Mouse (Mus musculus) erythroblast, embryonic 14.5 days (primary cell): ENCODE data around the gene Tm4sf19. TPM values are rescaled to one million over a fixed set of nuclear protein-coding genes. Genes with fewer than 3 reads are reported as not detected.

Experiments used
- H3K27me3 ChIP-seq: 2 replicates; pipeline ENCODE4 v1.6.1; 2012; ENCODE audit warnings: inconsistent platforms; ENCODE audit not compliant: control insufficient read depth
- H3K36me3 ChIP-seq: 2 replicates; pipeline ENCODE4 v1.6.1; 2012; ENCODE audit warnings: mild to moderate bottlenecking, inconsistent platforms; ENCODE audit not compliant: control insufficient read depth
- H3K4me1 ChIP-seq: 2 replicates; pipeline ENCODE4 v1.6.1; 2012; ENCODE audit warnings: inconsistent platforms; ENCODE audit not compliant: control insufficient read depth
- H3K4me3 ChIP-seq: replicated peaks from 2 replicates; pipeline ENCODE3; 2012; ENCODE audit warnings: moderate library complexity, mild to moderate bottlenecking, inconsistent platforms
- H3K9me3 ChIP-seq: 2 replicates; pipeline ENCODE4 v1.6.1; 2012; ENCODE audit warnings: low read length, inconsistent platforms, mixed read lengths; ENCODE audit not compliant: control insufficient read depth
- GATA1 ChIP-seq: IDR thresholded peaks from 2 replicates; pipeline ENCODE4 v1.6.1; 2012; ENCODE audit warnings: low read length, inconsistent platforms, mixed read lengths
- TAL1 ChIP-seq: IDR thresholded peaks from 3 replicates; pipeline ENCODE4 v1.6.1; 2012; ENCODE audit warnings: low read length, inconsistent platforms, mixed read lengths
- polyA plus RNA-seq: library from polyadenylated mRNA; stranded (reverse); fragments of >175 nt; gene quantifications from 2 replicates; pipeline ENCODE4 v1.2.3, GENCODE M21; 2012

The Tm4sf19 gene
- polyA plus RNA-seq, 1 experiment = not detected

DNA sequence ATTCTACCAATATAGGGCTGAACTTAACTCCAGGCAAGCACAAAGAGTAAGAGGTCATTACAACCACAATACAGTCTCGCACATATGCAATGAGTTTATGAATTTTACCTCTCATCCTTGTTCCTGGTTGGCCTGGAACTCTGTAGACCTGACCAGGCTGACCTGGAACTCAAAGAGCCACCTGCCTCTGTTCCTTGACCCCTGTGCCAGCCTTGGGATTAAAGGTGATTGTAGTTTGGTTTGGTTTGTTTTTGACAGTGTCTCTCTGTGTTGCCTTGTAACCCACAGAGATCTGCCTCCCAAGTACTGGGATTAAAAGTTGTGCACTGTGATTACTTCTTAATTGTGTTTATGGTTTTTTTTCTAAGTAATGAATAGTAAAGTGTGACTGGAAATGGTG, 56.5 kb downstream of the Tm4sf19 start:
- no peaks in the 10 kb centered on the region for H3K27me3 ChIP-seq
- H3K36me3 ChIP-seq = peaks cover 94% of the 10 kb centered on the region
- H3K9me3 ChIP-seq = peaks cover 2% of the 10 kb centered on the region; the same call in 1 of the 2 replicates
- H3K4me3 ChIP-seq = no peak overlapping the region
- peaks cover 53% of the 10 kb centered on the region for H3K4me1 ChIP-seq
- TF ChIP-seq TAL1 (no peak), GATA1 (no peak)

Other genes with a start within 250 kb of the Tm4sf19 start
- gene Nrros, start 234.9 kb upstream of the Tm4sf19 start, polyA plus RNA-seq = 0.17 and 0.60 TPM in 2 replicates
- not detected in 2 replicates for gene Bex6, start 220.7 kb upstream of the Tm4sf19 start, polyA plus RNA-seq
- 0.35 and 0.37 TPM in 2 replicates for gene Fbxo45, start 153.3 kb upstream of the Tm4sf19 start, polyA plus RNA-seq
- 1.6 and 2.4 TPM in 2 replicates for gene Wdr53, start 153.3 kb upstream of the Tm4sf19 start, polyA plus RNA-seq
- not detected in 2 replicates for gene Smco1, start 129.0 kb upstream of the Tm4sf19 start, polyA plus RNA-seq
- 0.71 and 0.79 TPM in 2 replicates for gene Rnf168, start 123.0 kb upstream of the Tm4sf19 start, polyA plus RNA-seq
- gene Ubxn7, start 68.2 kb upstream of the Tm4sf19 start, polyA plus RNA-seq = 0.14 and 0.39 TPM in 2 replicates
- gene Tctex1d2, start 19.2 kb downstream of the Tm4sf19 start, polyA plus RNA-seq = 0.05 TPM in 1 of 2 replicates, not detected in the other
- 3.9 and 6.2 TPM in 2 replicates for gene Pcyt1a, start 30.4 kb downstream of the Tm4sf19 start, polyA plus RNA-seq
- gene Slc51a, start 87.4 kb downstream of the Tm4sf19 start, polyA plus RNA-seq = not detected in 2 replicates
- gene Zdhhc19, start 95.8 kb downstream of the Tm4sf19 start, polyA plus RNA-seq = not detected in 2 replicates
- 5.4 and 6.9 TPM in 2 replicates for gene Tfrc, start 208.4 kb downstream of the Tm4sf19 start, polyA plus RNA-seq
- 59.1 and 61.6 TPM in 2 replicates for gene Tnk2, start 243.4 kb downstream of the Tm4sf19 start, polyA plus RNA-seq